Mouse (Mus musculus) liver, embryonic 18 days (tissue): Measurements from ENCODE around the gene Ip6k3. TPM values are rescaled to one million over a fixed set of nuclear protein-coding genes. Genes with fewer than 3 reads are reported as not detected.

ENCODE experiments used
- polyA plus RNA-seq: library from polyadenylated mRNA; depleted of rRNA; stranded (reverse); fragments of >200 nt; gene quantifications from 2 replicates; pipeline ENCODE4 v1.2.3, GENCODE M21; 2012; rRNA removed

Gene Ip6k3
- polyA plus RNA-seq: 0.02 and 0.05 TPM in 2 replicates

GRCm38 (mm10) chr17:27167545-27167944, at the start of gene Ip6k3:
TSS of gene Ip6k3 (minus strand) at chr17:27167795.

DNA sequence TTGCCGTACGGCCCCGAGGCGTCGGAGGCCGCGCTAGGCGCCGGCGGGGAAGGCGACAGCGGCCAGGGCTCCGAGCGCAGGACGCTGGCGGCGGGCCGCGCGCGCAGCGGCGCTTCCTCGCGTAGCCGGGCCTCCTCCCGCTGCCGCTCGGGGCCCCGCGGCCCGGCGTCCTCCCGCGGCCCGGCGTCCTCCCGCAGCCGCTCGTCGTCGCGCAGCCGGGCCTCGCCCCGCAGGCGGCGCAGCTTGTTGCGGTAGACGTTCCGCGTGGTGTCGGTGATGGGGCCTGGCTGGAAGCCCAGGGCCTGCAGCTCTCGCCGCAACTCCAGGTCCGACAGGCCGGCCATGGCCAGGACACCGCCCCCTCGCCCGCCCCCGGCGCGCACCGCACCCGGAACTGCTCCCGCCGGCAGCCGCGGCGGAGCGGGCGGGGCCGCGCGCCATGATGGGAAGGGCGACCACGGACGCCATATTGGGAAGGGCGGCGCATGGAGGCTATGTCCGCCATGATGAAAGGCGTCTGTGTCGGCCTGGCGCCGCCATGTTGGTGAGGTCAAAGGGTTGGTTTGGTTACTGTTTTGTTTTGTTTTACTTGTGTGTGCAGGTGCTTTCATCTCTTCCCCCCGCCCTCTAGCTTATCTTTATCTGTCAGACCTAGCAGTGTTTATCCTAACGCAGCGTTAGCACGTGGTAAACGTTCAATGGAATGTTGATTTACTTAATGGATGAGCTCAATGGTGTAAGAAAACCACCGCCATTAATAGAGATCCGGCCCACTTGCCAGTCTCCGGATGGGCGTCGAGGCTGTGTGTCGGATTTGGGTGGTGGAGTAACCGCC, 36.7 kb upstream of the Ip6k3 start, which contains the start of gene Lemd2:
Lemd2 (minus strand) TSS at position 395 of the 835 bp plus-strand sequence.

DNA sequence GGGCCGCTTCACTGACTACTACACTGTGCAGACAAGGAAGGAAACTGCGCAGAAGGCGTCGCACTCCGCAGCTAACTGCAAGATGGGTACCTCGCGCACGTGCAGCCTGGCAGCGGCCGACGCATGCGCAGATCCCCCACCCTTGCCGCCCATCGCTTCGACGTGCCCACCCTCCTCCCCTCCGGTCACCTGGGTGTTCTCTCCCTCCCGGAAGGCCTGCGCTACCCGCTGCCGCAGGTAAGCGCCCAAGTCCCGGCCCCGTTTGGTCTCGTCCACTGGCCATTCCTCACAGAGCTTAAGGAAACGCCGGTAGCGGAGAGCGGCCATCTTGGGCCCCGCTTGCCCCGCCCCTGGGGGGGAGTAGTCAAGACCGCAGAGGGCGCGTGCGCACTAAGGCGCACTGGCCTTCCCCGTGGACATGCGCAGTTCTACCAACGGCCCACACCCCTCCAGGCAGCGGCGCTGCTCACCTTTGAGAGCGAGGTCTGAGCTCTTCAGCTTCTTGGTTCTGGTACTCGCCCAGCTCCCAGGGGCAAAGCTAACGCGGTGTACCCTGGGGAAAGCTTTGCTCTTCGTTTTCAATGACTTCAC, 33.9 kb downstream of the Ip6k3 start, which contains the start of gene Uqcc2:
Uqcc2 (minus strand) TSS at position 366 of the 591 bp plus-strand sequence.

Other genes with a start within 250 kb of the Ip6k3 start
- gene Phf1, start 234.7 kb downstream of the Ip6k3 start, polyA plus RNA-seq: 8.9 and 9.6 TPM in 2 replicates
- 49.2 and 54.1 TPM in 2 replicates for gene Cuta, start 228.2 kb downstream of the Ip6k3 start, polyA plus RNA-seq
- 1.9 and 2.7 TPM in 2 replicates for gene Syngap1, start 226.5 kb downstream of the Ip6k3 start, polyA plus RNA-seq
- 3.7 and 4.3 TPM in 2 replicates for gene Zbtb9, start 194.6 kb downstream of the Ip6k3 start, polyA plus RNA-seq
- gene Bak1, start 138.8 kb downstream of the Ip6k3 start, polyA plus RNA-seq: 17.1 and 18.0 TPM in 2 replicates
- 1.2 and 1.4 TPM in 2 replicates for gene Itpr3, start 110.5 kb downstream of the Ip6k3 start, polyA plus RNA-seq
- 77.1 and 90.8 TPM in 2 replicates for gene Uqcc2, start 33.9 kb downstream of the Ip6k3 start, polyA plus RNA-seq
- 17.0 and 18.8 TPM in 2 replicates for gene Lemd2, start 36.7 kb upstream of the Ip6k3 start, polyA plus RNA-seq